Mouse (Mus musculus) ES-Bruce4 (cell line): ENCODE results near the gene Rab31.

ENCODE experiments used
- CTCF ChIP-seq: IDR thresholded peaks from one replicate; pipeline ENCODE4 v1.8.1; 2011; ENCODE audit warnings: low read depth, low read length
- POLR2A ChIP-seq: IDR thresholded peaks from one replicate; pipeline ENCODE4 v1.8.1; 2011; ENCODE audit warnings: low read length; ENCODE audit not compliant: insufficient read depth

GRCm38 (mm10) chr17:65672926-65673325, 99.6 kb downstream of the Rab31 start:
- TF ChIP-seq CTCF: no peak
- TF ChIP-seq POLR2A: no peak
